Mouse (Mus musculus) cerebral cortex, adult 2 months (tissue): ENCODE results near the gene Ucma.

ENCODE experiments used
- whole genome bisulfite sequencing: fragments of 180-500 bp; shearing (Covaris S2); methylation state at CpG from one replicate; pipeline ENCODE4 v1.1.7; 2018; 5-methylcytosine and 5-hydroxymethylcytosine counted together

Ucma gene

DNA sequence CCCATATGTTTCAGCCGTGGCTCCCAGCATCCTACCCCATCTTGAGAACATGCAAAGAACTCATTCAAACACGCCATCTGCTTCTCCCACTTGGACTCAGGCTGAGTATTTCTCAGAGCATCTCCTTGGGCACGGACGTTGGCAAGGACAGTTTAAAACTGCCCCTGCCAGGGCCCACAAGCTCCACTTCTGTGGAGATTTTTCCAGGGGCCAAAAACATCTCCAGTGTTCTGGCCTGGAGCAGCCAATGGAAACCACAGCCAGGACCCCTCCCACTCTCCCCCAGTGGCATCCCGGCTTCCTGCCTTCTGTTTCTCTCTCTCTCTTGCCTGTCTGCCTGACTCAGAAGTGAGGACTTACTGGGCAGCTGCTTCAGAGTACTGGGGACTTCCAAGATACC, at the start of gene Ucma:
Gene Ucma (plus strand): TSS at position 316 of the 400 bp plus-strand sequence.
- WGBS = 33% methylated on average over 5 of the region's 5 CpGs

DNA sequence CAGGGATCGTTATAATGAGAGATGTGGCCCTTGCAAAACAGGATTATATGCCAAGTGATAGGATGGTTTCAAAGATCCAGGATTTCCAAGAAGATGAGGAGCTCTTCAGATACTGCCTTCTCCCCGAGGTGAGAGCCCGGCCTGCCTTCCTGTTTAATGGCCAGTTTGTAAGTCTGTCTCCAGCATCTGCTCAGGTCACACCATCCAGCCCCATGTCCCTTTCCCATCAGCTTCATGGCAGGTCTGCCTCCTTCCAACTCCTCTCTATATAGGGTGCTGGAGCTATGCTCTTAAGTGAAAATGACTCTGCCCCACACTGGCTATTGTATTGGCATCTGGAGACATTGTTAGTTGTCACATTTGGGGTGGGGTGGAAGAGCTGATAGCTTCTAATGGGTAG, 48.5 kb upstream of the Ucma start:
- WGBS = 83% methylated on average over 3 of the region's 3 CpGs

DNA sequence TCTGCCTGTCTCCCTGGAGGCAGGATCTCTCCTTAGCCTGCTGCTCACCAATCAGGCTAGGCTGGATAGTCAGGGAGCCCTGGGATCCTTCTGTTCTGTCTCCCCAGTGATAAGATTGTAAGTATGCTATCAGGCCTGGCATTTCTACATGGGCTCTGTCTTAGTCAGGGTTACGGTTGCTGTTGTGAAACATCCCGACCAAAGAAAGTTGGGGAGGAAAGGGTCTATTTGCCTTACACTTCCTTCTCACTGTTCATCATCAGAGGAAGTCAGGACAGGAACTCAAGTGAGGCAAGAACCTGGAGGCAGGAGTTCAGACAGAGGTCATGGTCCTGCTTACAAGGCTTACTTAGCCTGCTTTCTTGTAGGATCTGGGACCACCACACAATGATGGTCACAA, 46.7 kb upstream of the Ucma start:
- WGBS = 81% methylated on average over 2 of the region's 2 CpGs

DNA sequence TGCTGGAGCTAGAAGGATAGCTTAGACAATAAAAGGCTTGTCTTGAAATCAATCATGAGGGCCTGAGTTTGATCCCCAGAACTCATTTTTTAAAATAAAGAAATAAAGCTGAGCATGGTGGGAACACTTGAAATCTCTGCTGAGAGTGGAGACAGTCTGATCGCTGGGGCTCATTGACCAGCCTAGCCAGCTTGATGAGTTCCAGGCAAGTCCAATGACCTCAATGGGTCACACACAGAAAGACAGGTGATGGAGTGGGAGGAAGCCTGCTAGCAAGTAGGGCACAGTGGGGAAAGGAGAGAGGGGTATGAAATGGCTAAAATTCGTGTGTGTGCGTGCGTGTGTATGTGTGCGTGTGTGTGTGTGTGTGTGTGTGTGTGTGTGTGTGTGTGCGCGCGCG, 41.4 kb upstream of the Ucma start:
- 90% methylated on average over 9 of the region's 9 CpGs for WGBS

DNA sequence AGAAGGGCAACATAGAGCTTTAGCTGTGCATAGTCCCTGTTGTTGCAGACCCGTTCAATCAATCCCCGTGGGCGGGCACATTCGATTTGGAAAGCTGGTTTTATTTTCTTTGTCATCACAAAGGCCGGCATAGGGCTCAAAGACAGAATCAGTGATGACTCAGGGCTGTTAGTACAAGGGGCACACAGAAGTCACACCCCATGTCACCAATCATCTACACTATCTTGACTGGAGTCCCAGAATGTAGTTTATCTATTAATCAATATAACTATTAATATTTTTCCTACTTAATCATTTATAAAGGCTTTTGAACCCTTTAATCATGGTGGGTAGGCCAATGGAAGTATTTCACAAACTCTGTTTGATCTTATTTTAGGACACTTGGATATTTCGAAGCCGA, 38.0 kb upstream of the Ucma start:
- WGBS = 91% methylated on average over 7 of the region's 7 CpGs

DNA sequence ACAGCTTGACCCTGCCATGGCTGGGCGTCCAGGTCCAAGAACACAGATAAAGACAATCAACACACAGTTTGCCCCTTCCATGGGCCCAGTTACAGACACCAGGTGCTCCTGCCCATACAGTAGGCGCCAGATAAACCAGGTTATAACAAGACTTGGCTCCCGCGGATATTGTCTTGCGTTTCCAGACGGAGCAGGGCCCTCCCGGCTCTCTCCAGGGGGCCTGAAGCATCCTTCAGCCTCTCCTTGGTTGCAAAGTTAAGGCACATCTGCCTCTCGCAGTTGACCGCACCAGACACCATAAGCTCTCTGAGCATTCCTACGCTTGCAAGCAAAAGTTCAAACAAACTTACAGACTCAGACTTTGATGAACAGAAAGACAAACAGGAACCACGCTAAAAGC, 35.1 kb upstream of the Ucma start:
- WGBS = 91% methylated on average over 11 of the region's 11 CpGs

DNA sequence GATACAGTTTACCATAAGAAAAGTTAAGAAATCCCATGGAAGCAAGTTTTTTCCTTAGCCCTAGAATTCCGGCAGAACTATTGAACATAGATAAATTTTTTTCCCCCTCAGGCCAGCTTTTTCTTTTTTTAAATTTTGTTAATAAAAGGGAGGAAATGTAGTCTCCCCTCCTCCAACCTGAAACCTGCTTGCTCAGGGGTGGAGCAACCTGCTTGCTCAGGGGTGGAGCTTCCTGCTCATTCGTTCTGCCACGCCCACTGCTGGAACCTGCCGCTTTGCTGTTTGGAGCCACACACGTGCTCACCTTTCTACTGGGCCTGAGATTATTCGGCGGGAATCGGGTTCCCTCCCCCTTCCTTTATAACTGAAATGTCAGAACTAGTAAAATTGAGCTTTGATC, 26.2 kb upstream of the Ucma start:
- WGBS = 83% methylated on average over 8 of the region's 8 CpGs

DNA sequence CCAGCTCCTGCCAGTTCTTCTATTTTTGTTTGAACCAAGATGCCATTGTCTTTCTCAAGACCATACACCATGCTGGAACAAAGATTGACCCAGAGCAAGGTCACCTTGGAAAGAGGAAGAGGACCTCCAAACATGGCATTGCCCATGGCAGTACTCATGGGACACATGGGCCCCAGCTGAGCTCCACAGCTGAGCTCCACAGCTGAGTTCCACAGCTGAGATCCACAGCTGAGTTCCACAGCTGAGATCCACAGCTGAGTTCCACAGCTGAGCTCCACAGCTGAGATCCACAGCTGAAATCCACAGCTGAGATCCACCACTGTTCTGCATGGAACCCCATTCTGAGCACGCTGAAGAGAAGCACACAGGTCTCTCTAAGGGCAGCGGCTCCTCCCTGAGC, 24.9 kb upstream of the Ucma start:
- WGBS = 98% methylated on average over 2 of the region's 2 CpGs

DNA sequence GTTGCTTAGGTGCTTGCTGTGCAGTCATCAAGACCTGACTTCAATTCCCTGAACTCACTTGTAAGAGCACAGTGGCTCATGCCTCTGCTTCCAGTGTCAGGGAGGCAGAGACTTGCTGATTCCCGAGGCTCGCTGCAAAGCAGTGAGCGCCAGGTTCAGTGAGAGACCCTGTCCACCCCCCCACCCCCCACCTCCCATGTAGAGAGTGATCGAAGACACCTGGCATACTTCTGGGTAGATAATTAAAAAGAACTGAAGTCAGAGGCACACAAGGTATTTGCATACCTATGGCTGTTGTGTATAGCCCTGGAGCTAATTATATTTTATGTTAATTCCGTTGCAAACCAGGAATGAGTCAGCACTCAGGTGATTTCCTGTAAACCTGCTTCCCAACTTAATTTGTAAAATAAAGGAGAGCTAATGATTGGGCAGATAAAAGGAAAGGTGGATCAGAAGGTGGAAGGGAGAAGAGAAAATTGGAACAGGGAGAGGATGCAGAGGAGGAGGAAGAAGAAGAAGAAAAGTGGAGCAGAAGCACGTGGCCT, 21.6 kb upstream of the Ucma start:
- 77% methylated on average over 6 of the region's 6 CpGs for WGBS

DNA sequence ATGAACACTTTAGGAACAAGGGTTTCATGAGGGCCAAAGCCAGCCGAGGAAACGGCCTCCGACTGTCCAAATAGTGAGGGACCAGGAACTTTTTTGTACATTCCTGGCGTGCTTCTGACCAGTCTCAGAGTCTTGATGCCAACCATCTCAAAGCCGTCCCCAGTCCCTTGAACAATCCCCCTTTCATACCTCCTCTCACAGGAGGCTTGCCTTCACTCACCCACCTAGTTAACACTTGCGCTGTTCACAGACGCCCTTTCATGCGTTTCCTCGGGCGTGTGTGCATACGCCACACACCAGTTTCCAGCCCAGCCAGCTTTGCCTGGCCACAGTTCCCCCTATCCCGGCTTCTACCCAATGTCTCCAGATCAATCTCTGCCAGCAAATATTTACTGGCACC, 17.9 kb upstream of the Ucma start:
- 75% methylated on average over 12 of the region's 12 CpGs for WGBS

DNA sequence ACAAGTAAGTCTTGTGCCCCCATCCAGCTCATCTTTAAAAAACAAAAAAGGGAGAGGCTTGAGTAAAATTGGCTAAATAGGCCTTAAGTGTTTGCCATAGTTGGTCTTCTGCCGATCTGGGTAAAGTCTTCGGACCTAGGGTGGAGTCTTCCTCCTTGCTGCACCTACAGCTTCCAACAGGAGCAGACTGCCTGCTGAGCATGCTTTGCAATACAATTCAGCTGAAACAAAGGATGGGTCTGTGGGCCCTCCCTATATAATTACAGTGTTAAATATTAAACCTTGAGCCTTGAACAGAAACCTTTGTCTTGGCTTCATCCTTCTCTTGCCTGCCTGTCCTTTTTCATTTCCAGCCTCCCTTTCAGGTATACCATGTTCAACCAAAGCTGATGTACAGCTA, 8.1 kb upstream of the Ucma start:
- WGBS = 90% methylated on average over 2 of the region's 2 CpGs

DNA sequence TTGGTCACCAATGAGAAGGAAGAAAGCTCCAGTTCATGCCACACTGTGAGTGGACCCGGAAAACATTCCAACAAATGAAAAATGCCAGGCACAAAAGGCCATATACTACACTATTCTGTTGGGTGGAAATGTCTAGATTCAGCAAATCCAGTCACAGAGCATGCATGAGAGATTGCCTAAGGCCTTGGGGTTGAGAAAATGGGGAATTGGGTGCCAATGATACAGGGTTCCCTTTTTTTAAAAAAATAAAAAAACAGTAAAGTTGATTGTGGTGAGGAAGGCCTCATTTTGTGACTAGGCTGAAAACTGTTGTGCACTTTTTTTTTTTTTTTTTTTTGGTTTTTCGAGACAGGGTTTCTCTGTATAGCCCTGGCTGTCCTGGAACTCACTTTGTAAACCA, 6.8 kb upstream of the Ucma start:
- 60% methylated on average over 2 of the region's 2 CpGs for WGBS

DNA sequence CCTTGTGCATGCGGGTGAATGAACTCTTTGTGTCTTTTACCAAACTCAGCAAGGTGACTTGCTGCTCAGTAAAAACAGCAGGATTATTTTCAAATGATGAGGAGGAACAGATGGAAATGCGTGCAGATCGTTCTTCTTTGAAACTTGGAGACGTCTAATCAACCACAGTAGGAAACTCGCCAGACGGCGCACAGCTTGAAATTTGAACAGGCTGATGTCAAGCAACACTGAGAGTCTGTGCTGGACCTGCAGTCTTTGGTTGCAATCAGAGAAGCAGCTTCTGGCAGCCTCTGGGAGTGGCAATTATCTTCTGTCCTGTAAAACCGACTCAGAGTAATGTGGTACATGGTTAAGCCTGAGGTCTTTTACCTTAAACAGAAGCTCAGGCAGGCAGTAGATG, 2.2 kb downstream of the Ucma start:
- WGBS = 32% methylated on average over 8 of the region's 8 CpGs

DNA sequence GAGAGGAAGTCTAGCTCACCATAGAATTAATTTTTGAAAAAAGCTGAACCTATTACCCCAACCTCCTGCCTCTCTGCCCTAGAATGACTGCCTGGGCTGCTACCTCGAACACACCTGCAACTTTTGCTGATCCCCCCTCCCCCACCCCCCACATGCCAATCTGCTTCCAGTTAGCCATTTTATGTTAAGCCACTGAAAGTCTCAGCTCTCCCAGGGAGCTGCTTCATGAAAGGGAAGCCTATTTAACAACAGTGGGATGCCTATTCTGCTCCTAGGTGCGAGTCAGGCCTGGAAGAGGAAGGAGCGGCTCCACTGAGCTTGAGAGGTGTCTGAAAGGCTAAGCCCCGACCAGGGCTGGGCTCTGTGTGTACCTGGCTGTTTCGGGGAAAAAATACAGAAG, 8.1 kb downstream of the Ucma start:
- 54% methylated on average over 5 of the region's 5 CpGs for WGBS

DNA sequence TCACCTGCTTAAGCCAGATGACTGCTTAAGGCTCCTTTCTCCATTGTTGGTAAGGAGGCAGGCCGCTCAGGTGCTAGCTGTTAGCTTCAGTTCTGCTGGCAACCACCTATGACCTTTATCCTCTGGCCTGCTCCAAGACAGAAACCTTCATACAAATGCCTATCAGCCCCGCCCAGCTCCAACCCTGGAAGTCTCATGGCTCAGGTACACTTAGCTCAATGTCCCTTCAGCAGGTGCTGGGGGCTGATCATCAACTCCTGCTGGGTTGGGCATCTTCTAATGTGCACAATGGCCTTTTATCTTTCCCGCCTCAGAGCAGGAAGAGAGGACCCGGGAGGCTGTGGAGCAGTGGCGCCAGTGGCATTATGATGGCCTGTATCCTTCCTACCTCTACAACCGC, 9.1 kb downstream of the Ucma start:
- 82% methylated on average over 6 of the region's 6 CpGs for WGBS

DNA sequence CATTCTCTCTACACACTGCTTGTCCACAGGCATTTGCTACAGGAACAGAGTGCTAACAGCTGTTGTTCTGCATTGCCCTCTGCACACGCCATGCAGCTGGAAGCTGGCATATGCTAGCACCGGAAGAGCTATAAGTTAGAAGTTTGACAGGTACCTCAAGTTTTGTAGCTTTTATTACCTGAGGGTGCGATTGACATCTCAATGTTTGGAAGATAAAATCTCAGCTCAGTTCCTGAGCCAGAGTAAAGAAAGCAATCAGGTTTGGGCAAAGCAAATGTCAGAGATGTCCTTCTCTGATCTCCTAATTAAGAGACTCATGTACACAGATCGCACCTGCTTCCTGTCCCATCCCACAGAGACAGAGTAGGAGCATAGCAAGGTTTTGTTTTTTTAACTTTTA, 10.9 kb downstream of the Ucma start:
- 96% methylated on average over 4 of the region's 4 CpGs for WGBS

DNA sequence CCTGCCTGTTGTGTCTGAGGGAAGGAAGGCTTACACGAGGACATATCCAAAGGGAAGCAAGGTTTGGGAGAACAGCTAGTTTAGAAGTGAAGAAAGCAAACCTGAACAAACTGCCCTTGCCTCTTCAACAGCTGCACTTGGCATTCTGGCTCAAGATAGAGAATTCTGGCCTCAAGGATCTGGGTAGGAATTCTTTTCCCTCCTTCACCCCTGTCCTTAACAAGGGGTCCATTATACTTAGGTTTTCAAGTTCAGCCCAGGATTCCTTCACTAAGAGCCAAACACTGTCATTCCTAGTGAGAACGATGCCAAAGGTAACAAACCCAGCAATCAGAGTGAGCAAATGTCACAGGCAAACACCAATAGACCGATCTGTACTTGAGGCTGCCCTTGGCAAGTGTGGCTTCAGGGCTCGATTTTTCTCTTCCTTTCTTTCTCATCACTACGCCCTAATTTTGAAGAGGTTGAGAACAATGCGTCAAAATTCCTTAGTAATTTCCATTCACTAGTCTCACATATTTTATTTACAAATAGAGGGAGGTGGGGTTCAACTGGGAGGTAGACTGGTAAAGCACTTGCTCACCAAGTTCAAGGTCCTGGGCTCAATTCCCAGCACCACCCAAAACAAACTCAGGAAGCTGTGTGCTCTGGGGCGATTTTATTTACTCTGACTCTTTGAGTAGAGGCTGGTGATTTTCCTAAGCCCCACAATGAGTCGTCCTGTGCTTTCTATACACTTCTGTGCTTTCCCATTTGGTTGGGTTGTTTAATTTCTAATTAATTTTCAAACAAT, 11.7 kb downstream of the Ucma start:
- 81% methylated on average over 8 of the region's 8 CpGs for WGBS

DNA sequence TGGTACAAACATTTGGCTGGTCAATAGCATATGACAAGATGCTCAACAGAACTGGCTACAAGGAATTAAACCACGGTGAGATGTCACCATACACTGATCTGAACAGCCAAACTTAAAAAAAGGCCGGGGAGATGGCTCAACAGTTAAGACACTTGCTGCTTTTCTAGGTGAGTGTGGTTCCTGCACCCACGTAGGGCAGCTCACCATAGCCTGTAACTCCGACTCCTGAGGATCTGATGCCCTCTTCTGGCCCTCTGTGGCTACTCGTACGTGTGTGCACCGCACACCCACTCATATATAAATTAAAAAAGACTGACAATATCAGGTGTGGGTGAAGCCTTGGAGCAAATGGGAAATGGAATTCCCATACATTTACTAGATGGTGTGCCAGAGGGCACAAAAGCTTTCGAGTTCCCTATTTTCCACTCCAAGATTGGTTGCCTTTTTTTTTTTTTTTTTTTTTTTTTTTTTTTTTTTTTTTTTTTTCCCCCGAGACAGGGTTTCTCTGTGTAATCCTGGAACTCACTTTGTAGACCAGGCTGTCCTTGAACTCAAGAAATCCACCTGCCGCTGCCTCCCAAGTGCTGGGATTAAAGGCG, 13.0 kb downstream of the Ucma start:
- WGBS = 78% methylated on average over 11 of the region's 11 CpGs

DNA sequence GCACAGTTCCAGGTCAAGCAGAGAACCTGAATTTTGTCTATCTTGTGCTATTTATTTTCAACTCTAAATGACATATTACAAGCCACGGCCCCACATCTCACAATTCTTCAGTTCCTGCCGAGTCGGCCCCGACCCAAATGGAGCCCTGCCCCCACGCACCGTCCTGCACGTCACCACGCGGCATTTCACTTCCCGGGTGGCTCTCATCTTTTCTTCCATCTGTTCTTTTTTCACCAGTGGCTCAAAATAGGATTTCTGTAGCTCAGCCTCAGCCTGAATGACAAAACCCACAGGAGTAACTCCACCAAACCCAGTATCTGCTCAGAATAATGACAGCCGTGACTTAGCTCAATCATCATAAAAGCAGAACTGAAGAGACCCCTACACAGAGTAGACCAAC, 17.7 kb downstream of the Ucma start:
- 42% methylated on average over 11 of the region's 11 CpGs for WGBS

DNA sequence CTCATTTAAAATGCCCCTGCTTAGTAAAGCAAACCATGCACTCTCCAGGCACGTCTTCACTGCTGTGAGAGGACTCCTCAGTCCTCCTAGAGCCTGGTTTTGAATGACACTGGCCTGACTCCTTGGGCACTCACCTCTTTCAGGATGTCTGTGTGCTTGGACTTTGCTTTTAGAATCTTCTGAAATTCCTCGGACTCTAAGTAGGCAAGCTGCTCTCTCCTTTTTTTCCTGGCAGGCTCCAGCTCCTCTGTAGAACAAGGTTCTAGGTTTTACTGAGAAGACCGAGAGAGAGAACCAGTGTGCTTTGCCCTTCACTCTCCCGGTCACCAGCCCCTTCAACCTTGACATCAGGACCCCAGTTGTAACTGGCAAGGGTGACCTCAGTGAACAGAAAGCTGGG, 18.5 kb downstream of the Ucma start:
- 68% methylated on average over 4 of the region's 4 CpGs for WGBS

DNA sequence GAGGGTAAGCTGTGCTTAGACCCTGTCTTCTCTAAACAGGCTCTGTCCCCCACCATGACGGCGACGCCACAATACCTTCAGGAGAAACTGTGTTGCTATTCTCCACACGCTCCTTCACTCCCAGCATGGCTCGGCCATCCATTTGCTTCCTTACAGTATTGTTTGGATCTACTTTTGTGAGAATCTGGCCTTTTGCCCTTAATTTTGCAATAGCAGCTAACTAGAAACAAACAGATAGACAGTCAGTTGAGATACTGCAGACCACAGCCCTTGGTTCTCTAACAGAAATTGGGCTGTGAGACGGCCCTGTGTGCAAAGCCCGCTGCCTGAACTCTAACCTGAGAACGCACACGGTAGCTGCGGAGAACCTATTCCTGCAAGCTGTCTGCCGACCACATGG, 19.7 kb downstream of the Ucma start:
- 89% methylated on average over 11 of the region's 11 CpGs for WGBS

DNA sequence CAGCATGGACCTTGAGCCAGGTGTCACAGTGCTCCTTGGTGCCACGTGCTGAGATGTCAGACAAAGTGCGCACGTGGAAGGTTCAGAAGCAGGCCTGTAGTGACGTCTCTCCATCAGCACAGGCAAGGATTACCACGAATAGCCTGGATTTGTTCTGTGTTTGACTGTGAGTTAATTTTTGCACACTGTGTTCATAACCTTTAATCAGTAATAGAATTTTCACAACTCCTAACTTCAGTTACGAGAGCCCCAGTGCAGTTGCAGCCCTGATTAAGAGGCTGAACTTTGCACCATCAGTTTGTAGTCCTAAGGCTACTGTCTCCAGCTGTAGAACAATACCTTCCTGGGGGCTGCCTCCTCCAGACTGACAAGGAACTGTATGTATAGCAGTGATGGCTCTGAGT, 20.5 kb downstream of the Ucma start:
- 89% methylated on average over 6 of the region's 6 CpGs for WGBS

DNA sequence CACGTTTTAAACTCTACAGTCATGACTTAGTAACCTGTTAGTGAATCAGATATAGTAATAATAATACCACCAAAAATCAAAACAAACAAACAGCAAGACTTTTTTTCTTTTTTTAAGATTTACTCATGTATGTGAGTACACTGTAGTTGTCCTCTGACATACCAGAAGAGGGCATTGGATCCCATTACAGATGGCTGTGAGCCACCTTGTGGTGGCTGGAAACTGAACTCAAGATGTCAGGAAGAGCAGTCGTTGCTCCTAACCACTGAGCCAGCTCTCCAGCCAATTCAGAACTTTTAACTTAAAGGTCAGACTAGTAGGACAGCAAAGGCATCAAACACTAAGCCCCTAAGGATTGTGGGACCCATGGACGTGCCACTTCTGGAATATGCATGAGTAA, 23.0 kb downstream of the Ucma start:
- 71% methylated on average over 3 of the region's 3 CpGs for WGBS

DNA sequence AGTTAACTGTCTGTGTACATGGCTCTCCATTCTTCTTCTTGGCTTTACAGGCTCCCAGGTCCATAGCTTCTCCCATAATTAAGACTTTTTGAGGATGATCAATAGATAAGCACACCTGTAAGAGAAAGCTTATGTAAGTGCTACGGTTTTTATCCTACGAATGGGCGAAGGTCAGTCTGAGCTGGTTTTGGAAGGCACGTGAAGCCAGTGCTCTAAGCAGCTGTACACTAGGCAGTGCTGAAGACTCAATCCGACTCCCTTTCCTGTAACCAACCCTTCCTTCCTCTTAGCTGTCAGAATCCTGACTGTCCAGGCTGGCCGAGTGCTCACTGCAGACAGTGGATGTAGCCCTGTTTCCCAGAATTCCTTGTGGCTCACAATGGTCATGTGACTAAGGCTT, 25.3 kb downstream of the Ucma start:
- 93% methylated on average over 6 of the region's 6 CpGs for WGBS
